Mouse (Mus musculus) liver, adult 2 months (tissue): ENCODE data around the gene Gm11992.

Experiments used
- CTCF ChIP-seq: fragments of 200-500 bp; IDR thresholded peaks from 2 replicates; pipeline ENCODE4 v1.5.1; 2011; ENCODE audit warnings: low read depth, low read length, control low read depth
- POLR2A ChIP-seq: fragments of 200-500 bp; IDR thresholded peaks from 2 replicates; pipeline ENCODE4 v1.6.1; 2011; ENCODE audit warnings: low read length, control low read depth; ENCODE audit not compliant: insufficient read depth; ENCODE audit errors: extremely low read depth

- TF ChIP-seq POLR2A (no peak), CTCF (no peak)
These were observed 1.8 kb upstream of the Gm11992 start for GRCm38 (mm10) chr11:9046546-9046945.
